Mouse (Mus musculus): ENCODE results near the gene Hist3h2ba.

Hist3h2ba gene

GRCm38 (mm10) chr11:58955143-58955867, 6.6 kb downstream of the Hist3h2ba start:
- TF ChIP-seq NANOG (IDR thresholded peaks at IDR 0.05; ENCODE audit: borderline replicate concordance, low read length) (no peak), POU5F1 (IDR thresholded peaks at IDR 0.05; ENCODE audit: borderline replicate concordance, low read length) (no peak), CTCF (conservative IDR thresholded peaks at IDR 0.05; ENCODE audit: low read length) (no peak)
- H3K4me1 ChIP-seq (replicated peaks; ENCODE audit: low read depth, low read length) = peaks cover 28% of the 10 kb centered on the region
- H3K9me3 ChIP-seq (ENCODE audit: low read length) = no peaks in the 10 kb centered on the region
- H3K27me3 ChIP-seq (ENCODE audit: insufficient read depth, low read length) = peaks cover 54% of the 10 kb centered on the region
- H3K36me3 ChIP-seq (ENCODE audit: insufficient read depth, low read length) = peaks cover 20% of the 10 kb centered on the region
- peak overlapping the region; percentile 84 for H3K4me3 ChIP-seq (replicated peaks; ENCODE audit: low read length)

GRCm38 (mm10) chr11:58955868-58956257, 7.1 kb downstream of the Hist3h2ba start:
- TF ChIP-seq CTCF (conservative IDR thresholded peaks at IDR 0.05; ENCODE audit: low read length) (no peak), NANOG (IDR thresholded peaks at IDR 0.05; ENCODE audit: borderline replicate concordance, low read length) (no peak), POU5F1 (IDR thresholded peaks at IDR 0.05; ENCODE audit: borderline replicate concordance, low read length) (no peak)
- H3K4me1 ChIP-seq (replicated peaks; ENCODE audit: low read depth, low read length) = peaks cover 28% of the 10 kb centered on the region
- peaks cover 53% of the 10 kb centered on the region for H3K27me3 ChIP-seq (ENCODE audit: insufficient read depth, low read length)
- H3K36me3 ChIP-seq (ENCODE audit: insufficient read depth, low read length) = peaks cover 20% of the 10 kb centered on the region
- H3K4me3 ChIP-seq (replicated peaks; ENCODE audit: low read length) = peak overlapping the region; percentile 84
- no peaks in the 10 kb centered on the region for H3K9me3 ChIP-seq (ENCODE audit: low read length)

GRCm38 (mm10) chr11:58957226-58957914, 8.7 kb downstream of the Hist3h2ba start:
- TF ChIP-seq POU5F1 (IDR thresholded peaks at IDR 0.05; ENCODE audit: borderline replicate concordance, low read length) = no peak
- TF ChIP-seq CTCF (conservative IDR thresholded peaks at IDR 0.05; ENCODE audit: low read length) = no peak
- TF ChIP-seq NANOG (IDR thresholded peaks at IDR 0.05; ENCODE audit: borderline replicate concordance, low read length) = no peak
- H3K9me3 ChIP-seq (ENCODE audit: low read length) = peaks cover 7% of the 10 kb centered on the region
- no peak overlapping the region for H3K4me3 ChIP-seq (replicated peaks; ENCODE audit: low read length)
- peaks cover 20% of the 10 kb centered on the region for H3K36me3 ChIP-seq (ENCODE audit: insufficient read depth, low read length)
- H3K4me1 ChIP-seq (replicated peaks; ENCODE audit: low read depth, low read length) = peaks cover 32% of the 10 kb centered on the region
- H3K27me3 ChIP-seq (ENCODE audit: insufficient read depth, low read length) = peaks cover 57% of the 10 kb centered on the region

GRCm38 (mm10) chr11:58958536-58958935, 9.8 kb downstream of the Hist3h2ba start:
- Histone ChIP-seq H3K4me1 (replicated peaks; ENCODE audit: low read depth, low read length) (peaks cover 35% of the 10 kb centered on the region), H3K27me3 (ENCODE audit: insufficient read depth, low read length) (peaks cover 65% of the 10 kb centered on the region), H3K36me3 (ENCODE audit: insufficient read depth, low read length) (peaks cover 20% of the 10 kb centered on the region), H3K9me3 (ENCODE audit: low read length) (peaks cover 7% of the 10 kb centered on the region), H3K4me3 (replicated peaks; ENCODE audit: low read length) (no peak overlapping the region)
- TF ChIP-seq CTCF (conservative IDR thresholded peaks at IDR 0.05; ENCODE audit: low read length) (no peak), NANOG (IDR thresholded peaks at IDR 0.05; ENCODE audit: borderline replicate concordance, low read length) (no peak), POU5F1 (IDR thresholded peaks at IDR 0.05; ENCODE audit: borderline replicate concordance, low read length) (no peak)

- peak overlapping the region; percentile 70 for H3K4me3 ChIP-seq (replicated peaks; ENCODE audit: low read length)
- H3K27me3 ChIP-seq (ENCODE audit: insufficient read depth, low read length) = peaks cover 69% of the 10 kb centered on the region
- peaks cover 40% of the 10 kb centered on the region for H3K4me1 ChIP-seq (replicated peaks; ENCODE audit: low read depth, low read length)
- TF ChIP-seq CTCF (conservative IDR thresholded peaks at IDR 0.05; ENCODE audit: low read length) (no peak), NANOG (IDR thresholded peaks at IDR 0.05; ENCODE audit: borderline replicate concordance, low read length) (no peak), POU5F1 (IDR thresholded peaks at IDR 0.05; ENCODE audit: borderline replicate concordance, low read length) (no peak)
- peaks cover 7% of the 10 kb centered on the region for H3K9me3 ChIP-seq (ENCODE audit: low read length)
- H3K36me3 ChIP-seq (ENCODE audit: insufficient read depth, low read length) = peaks cover 20% of the 10 kb centered on the region
Observed at GRCm38 (mm10) chr11:58959186-58959825, 10.6 kb downstream of the Hist3h2ba start.

- Histone ChIP-seq H3K4me3 (replicated peaks; ENCODE audit: low read length) (peak overlapping the region; percentile 70), H3K9me3 (ENCODE audit: low read length) (peaks cover 7% of the 10 kb centered on the region), H3K27me3 (ENCODE audit: insufficient read depth, low read length) (peaks cover 72% of the 10 kb centered on the region), H3K4me1 (replicated peaks; ENCODE audit: low read depth, low read length) (peaks cover 46% of the 10 kb centered on the region), H3K36me3 (ENCODE audit: insufficient read depth, low read length) (peaks cover 20% of the 10 kb centered on the region)
- TF ChIP-seq NANOG (IDR thresholded peaks at IDR 0.05; ENCODE audit: borderline replicate concordance, low read length) (no peak), POU5F1 (IDR thresholded peaks at IDR 0.05; ENCODE audit: borderline replicate concordance, low read length) (no peak), CTCF (conservative IDR thresholded peaks at IDR 0.05; ENCODE audit: low read length) (no peak)
Observed at GRCm38 (mm10) chr11:58959921-58960465, 11.3 kb downstream of the Hist3h2ba start.

- Histone ChIP-seq H3K4me3 (replicated peaks; ENCODE audit: low read length) (peak overlapping the region; percentile 70), H3K36me3 (ENCODE audit: insufficient read depth, low read length) (peaks cover 13% of the 10 kb centered on the region), H3K9me3 (ENCODE audit: low read length) (peaks cover 7% of the 10 kb centered on the region), H3K27me3 (ENCODE audit: insufficient read depth, low read length) (peaks cover 72% of the 10 kb centered on the region), H3K4me1 (replicated peaks; ENCODE audit: low read depth, low read length) (peaks cover 48% of the 10 kb centered on the region)
- TF ChIP-seq CTCF (conservative IDR thresholded peaks at IDR 0.05; ENCODE audit: low read length) = no peak
- TF ChIP-seq POU5F1 (IDR thresholded peaks at IDR 0.05; ENCODE audit: borderline replicate concordance, low read length) = no peak
- TF ChIP-seq NANOG (IDR thresholded peaks at IDR 0.05; ENCODE audit: borderline replicate concordance, low read length) = no peak
Observed at GRCm38 (mm10) chr11:58961364-58962177, 12.9 kb downstream of the Hist3h2ba start.

All from E14TG2a.4 (cell line).